13 mouse cellular contexts compared by ENCODE assay signal in the genomic region with DNA sequence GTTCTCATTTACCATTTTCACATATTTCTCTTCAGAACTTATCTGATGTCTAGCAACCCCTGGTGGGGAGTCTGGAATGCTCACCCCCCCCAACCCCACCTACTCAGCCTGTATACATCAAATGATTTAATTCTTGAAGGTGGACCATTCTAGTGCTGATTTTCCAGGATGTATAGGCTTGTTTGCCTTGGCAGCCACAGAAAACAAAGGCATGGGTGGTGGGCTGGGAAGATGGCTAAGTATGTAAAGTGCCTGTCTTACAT.
A peak's percentile ranks its signal among the peaks of the same experiment; 100 is the strongest.
DNase-seq lines count a peak whose midpoint lies in the region; ATAC-seq and TF ChIP-seq lines count a peak whose summit lies in the region.
"Had no signal": no experiment of that assay in that cellular context is flagged by ENCODE, and none has a peak within 500 bp of the region (broad histone marks: within the 10 kb centered on the region; RNA-seq: fewer than 3 reads in every experiment).

No protein-coding gene starts in this region.

- in situ Hi-C loops in CH12.LX (cut with MboI; ENCODE audit: low pct_ligation_motif_present, low pct_unique_long_range_greater_than_20kb, low sequenced_read_pairs), result loop anchor here (5.0 to 25.0 kb wide), 3 partner anchors 229 to 544 kb away; no protein-coding TSS in a partner anchor

- TF ChIP-seq EP300 in CH12.LX (IDR thresholded peaks at IDR 0.05; ENCODE audit: low read length), result no peak
- no peak for TF ChIP-seq EP300 in stomach, postnatal 0 days (optimal IDR thresholded peaks at IDR 0.05)

- H3K4me3 ChIP-seq in forebrain, embryonic 13.5 days, result no peak overlapping the region
- no peak overlapping the region for H3K4me3 ChIP-seq in forebrain, embryonic 15.5 days
- H3K4me3 ChIP-seq in kidney, postnatal 0 days (replicated peaks; ENCODE audit: low read depth, low read length), result no peak overlapping the region
- no peak overlapping the region for H3K4me3 ChIP-seq in CH12.LX (replicated peaks in 1 of 3; ENCODE audit: low read depth in 2 of 3, low read length in 2 of 3, poor library complexity in 1 of 3)
- no peak overlapping the region for H3K4me3 ChIP-seq in stomach, postnatal 0 days (ENCODE audit: low read depth, low read length)
- H3K4me3 ChIP-seq: limb, embryonic 13.5 days; megakaryocyte, embryonic 14.5 days had no signal

- dilution Hi-C loops in CH12.LX (cut with MboI; ENCODE audit: extremely low pct_ligation_motif_present, extremely low pct_unique_long_range_greater_than_20kb, low sequenced_read_pairs), result no loop called here

- TF ChIP-seq RAD21 in CH12.LX (IDR thresholded peaks at IDR 0.05; ENCODE audit: low read depth, low read length), result peak; percentile 43

- TF ChIP-seq POLR2A in CH12.LX (IDR thresholded peaks at IDR 0.05; ENCODE audit: low read depth, low read length), result no peak

- no peak for ATAC-seq in forebrain, embryonic 13.5 days
- no peak for ATAC-seq in forebrain, embryonic 15.5 days (replicated peaks)
- no peak for ATAC-seq in kidney, postnatal 0 days (replicated peaks; ENCODE audit: low FRiP score, low read depth)
- ATAC-seq in stomach, postnatal 0 days (ENCODE audit: low FRiP score, low TSS enrichment), result no peak

- no peaks in the 10 kb centered on the region for H3K79me2 ChIP-seq in CH12.LX (replicated peaks; ENCODE audit: control insufficient read depth, extremely low read depth, insufficient read depth, poor library complexity, severe bottlenecking)

- no peak overlapping the region for H3K27ac ChIP-seq in forebrain, embryonic 13.5 days
- H3K27ac ChIP-seq in forebrain, embryonic 15.5 days (replicated peaks), result no peak overlapping the region
- no peak overlapping the region for H3K27ac ChIP-seq in kidney, postnatal 0 days
- H3K27ac ChIP-seq in CH12.LX (ENCODE audit: insufficient read depth, low read depth), result no peak overlapping the region
- H3K27ac ChIP-seq in stomach, postnatal 0 days (replicated peaks), result no peak overlapping the region
- H3K27ac ChIP-seq: limb, embryonic 13.5 days had no signal

- peak; percentile 38 for TF ChIP-seq CTCF in kidney, postnatal 0 days (IDR thresholded peaks at IDR 0.05; ENCODE audit: low read depth)
- TF ChIP-seq CTCF in CH12.LX (conservative IDR thresholded peaks at IDR 0.05 in 1 of 2, IDR thresholded peaks at IDR 0.05 in 1 of 2; ENCODE audit: low read depth in 2 of 2, low read length in 2 of 2), result peak in 1 of 2 experiments; percentile 45; a peak in 2 of 4 replicates
- TF ChIP-seq CTCF in stomach, postnatal 0 days (IDR thresholded peaks at IDR 0.05; ENCODE audit: low read depth), result peak; percentile 38

- peak; percentile 29 for DNase-seq in kidney, postnatal 0 days (ENCODE audit: low spot score)
- DNase-seq in kidney, adult 8-10 months, result no peak
- DNase-seq in CH12.LX (ENCODE audit: extremely low read depth), result no peak
- DNase-seq in stomach, postnatal 0 days (ENCODE audit: low spot score), result no peak
- no peak for DNase-seq in right cerebral cortex, postnatal 36 days (ENCODE audit: low spot score in 2 of 2)
- DNase-seq in ovary, postnatal 14 days (ENCODE audit: low spot score), result no peak
- DNase-seq: adrenal gland, postnatal 10 days; cerebellum, adult 9-10 months; lung, adult 2 months had no signal

- H3K9ac ChIP-seq in forebrain, embryonic 13.5 days, result no peak overlapping the region
- no peak overlapping the region for H3K9ac ChIP-seq in forebrain, embryonic 15.5 days (replicated peaks)
- no peak overlapping the region for H3K9ac ChIP-seq in kidney, postnatal 0 days (ENCODE audit: low read depth, low read length)
- H3K9ac ChIP-seq in CH12.LX (ENCODE audit: insufficient read depth, low read depth), result no peak overlapping the region
- no peak overlapping the region for H3K9ac ChIP-seq in stomach, postnatal 0 days (ENCODE audit: low read length)

- no peaks in the 10 kb centered on the region for H3K9me3 ChIP-seq in forebrain, embryonic 13.5 days (replicated peaks)
- no peaks in the 10 kb centered on the region for H3K9me3 ChIP-seq in forebrain, embryonic 15.5 days
- H3K9me3 ChIP-seq in kidney, postnatal 0 days (replicated peaks; ENCODE audit: low read length), result no peaks in the 10 kb centered on the region
- H3K9me3 ChIP-seq in CH12.LX (replicated peaks; ENCODE audit: low read length), result no peaks in the 10 kb centered on the region
- H3K9me3 ChIP-seq in stomach, postnatal 0 days (ENCODE audit: control insufficient read depth, low read length), result no peaks in the 10 kb centered on the region
- H3K9me3 ChIP-seq: limb, embryonic 13.5 days; megakaryocyte, embryonic 14.5 days had no signal

- no peaks in the 10 kb centered on the region for H3K36me3 ChIP-seq in forebrain, embryonic 13.5 days (ENCODE audit: poor library complexity, severe bottlenecking)
- H3K36me3 ChIP-seq in forebrain, embryonic 15.5 days, result no peaks in the 10 kb centered on the region
- H3K36me3 ChIP-seq in kidney, postnatal 0 days (ENCODE audit: insufficient read depth, low read length), result no peaks in the 10 kb centered on the region
- no peaks in the 10 kb centered on the region for H3K36me3 ChIP-seq in CH12.LX (replicated peaks in 1 of 2; ENCODE audit: control insufficient read depth in 1 of 2, insufficient read depth in 1 of 2, low read length in 1 of 2)
- H3K36me3 ChIP-seq in stomach, postnatal 0 days (ENCODE audit: control insufficient read depth, insufficient read depth, low read length), result no peaks in the 10 kb centered on the region
- H3K36me3 ChIP-seq: limb, embryonic 13.5 days had no signal

- peaks cover 8% of the 10 kb centered on the region; the same call in 1 of the 2 replicates for H3K27me3 ChIP-seq in forebrain, embryonic 13.5 days
- 0 out of 2 replicates have a peak, but pooled peaks cover 3% of the 10 kb centered on the region for H3K27me3 ChIP-seq in forebrain, embryonic 15.5 days
- H3K27me3 ChIP-seq in kidney, postnatal 0 days (ENCODE audit: insufficient read depth, low read length), result no peaks in the 10 kb centered on the region
- H3K27me3 ChIP-seq in CH12.LX (replicated peaks), result no peaks in the 10 kb centered on the region
- no peaks in the 10 kb centered on the region for H3K27me3 ChIP-seq in stomach, postnatal 0 days (ENCODE audit: control insufficient read depth, insufficient read depth, low read length)

- H3K4me2 ChIP-seq in forebrain, embryonic 13.5 days, result 0 out of 2 replicates have a peak overlapping the region, but pooled peaks have one; percentile 68
- no peak overlapping the region for H3K4me2 ChIP-seq in forebrain, embryonic 15.5 days (replicated peaks)
- H3K4me2 ChIP-seq in kidney, postnatal 0 days (ENCODE audit: low read length), result no peak overlapping the region
- H3K4me2 ChIP-seq in CH12.LX (ENCODE audit: insufficient read depth, low read depth, poor library complexity, severe bottlenecking), result no peak overlapping the region
- H3K4me2 ChIP-seq in stomach, postnatal 0 days (replicated peaks; ENCODE audit: low read depth), result no peak overlapping the region

- 0 out of 2 replicates have a peak, but pooled peaks cover 6% of the 10 kb centered on the region for H3K4me1 ChIP-seq in forebrain, embryonic 13.5 days
- peaks cover 16% of the 10 kb centered on the region for H3K4me1 ChIP-seq in forebrain, embryonic 15.5 days
- 0 out of 2 replicates have a peak, but pooled peaks cover 3% of the 10 kb centered on the region for H3K4me1 ChIP-seq in kidney, postnatal 0 days (replicated peaks; ENCODE audit: insufficient read depth, low read length)
- H3K4me1 ChIP-seq in CH12.LX (ENCODE audit: control insufficient read depth in 1 of 2, insufficient read depth in 2 of 2), result peaks cover 3 to 21% of the 10 kb centered on the region in 2 experiments; a peak in 3 of 4 replicates
- 0 out of 2 replicates have a peak, but pooled peaks cover 2% of the 10 kb centered on the region for H3K4me1 ChIP-seq in stomach, postnatal 0 days (replicated peaks; ENCODE audit: control insufficient read depth, insufficient read depth)

TF ChIP-seq in CH12.LX, 34 proteins besides CTCF, POLR2A, EP300 and RAD21:
- TF ChIP-seq MYC (IDR thresholded peaks at IDR 0.05; ENCODE audit: low read depth, low read length) (no peak), KAT2A (IDR thresholded peaks at IDR 0.05; ENCODE audit: insufficient replicate concordance, low read length) (no peak), SMC3 (IDR thresholded peaks at IDR 0.05; ENCODE audit: low read depth, low read length) (peak; percentile 51)
